Mouse (Mus musculus): Measurements from ENCODE around the gene Plxna3. TPM values are rescaled to one million over a fixed set of nuclear protein-coding genes. Genes with fewer than 3 reads are reported as not detected.
"Not testable (repeated sequence)": the region's sequence is repeated elsewhere in the genome, so short reads cannot be mapped to it uniquely, and the experiment has no call there.

Gene Plxna3
- total RNA-seq (2021) = under 1 TPM; 0.46 to 0.64 TPM
- long read RNA-seq, experiment 1 = 0 reads
- long read RNA-seq, experiment 2 = 0 reads

- DNase-seq = peak; percentile 45 to 51
- intact Hi-C loops (cut with DNase I) = no loop called here
Observed at GRCm38 (mm10) chrX:74328725-74329161, at the start of gene Plxna3. Plxna3 (plus strand) TSS chrX:74329066.

- no peak for DNase-seq
Observed at GRCm38 (mm10) chrX:74281041-74281731, 47.7 kb upstream of the Plxna3 start.

GRCm38 (mm10) chrX:74281732-74282394, 47.0 kb upstream of the Plxna3 start, which contains the start of the genes Taz and Dnase1l1:
Taz (plus strand) TSS chrX:74281912.
Dnase1l1 (minus strand) TSS chrX:74282337.
- intact Hi-C loops (cut with DNase I) = loop anchor here (2.0 kb wide), 1 partner anchor 19 kb away; no protein-coding TSS in a partner anchor
- DNase-seq = peak; percentile 62 to 79

More at GRCm38 (mm10) chrX:74281041-74281731, 47.7 kb upstream of the Plxna3 start:
- intact Hi-C loops (cut with DNase I) = no loop called here

- peak; percentile 75 to 76 for DNase-seq
- intact Hi-C loops (cut with DNase I) = loop anchor here (2.0 kb wide), 1 partner anchor 18 kb away; no protein-coding TSS in a partner anchor
Observed at GRCm38 (mm10) chrX:74282395-74283091, 46.3 kb upstream of the Plxna3 start.

- DNase-seq = no peak
- intact Hi-C loops (cut with DNase I) = loop anchor here (2.0 kb wide), 1 partner anchor 18 kb away; no protein-coding TSS in a partner anchor
Observed at GRCm38 (mm10) chrX:74283092-74283437, 45.8 kb upstream of the Plxna3 start.

GRCm38 (mm10) chrX:74293431-74293830, 35.4 kb upstream of the Plxna3 start:
- no peak for DNase-seq
- intact Hi-C loops (cut with DNase I) = no loop called here

- intact Hi-C loops (cut with DNase I) = no loop called here
- DNase-seq = peak; percentile 90 to 91
Observed at GRCm38 (mm10) chrX:74296538-74297448, 32.1 kb upstream of the Plxna3 start, which contains the start of gene Atp6ap1. Atp6ap1 (plus strand) TSS chrX:74297097.

- no peak for DNase-seq
- intact Hi-C loops (cut with DNase I) = no loop called here
Observed at GRCm38 (mm10) chrX:74298348-74298747, 30.5 kb upstream of the Plxna3 start.

- DNase-seq = no peak
- intact Hi-C loops (cut with DNase I) = loop anchor here (2.0 to 5.0 kb wide), 2 partner anchors 17 to 47 kb away; partner anchors contain the start of genes Dnase1l1 and Emd
Observed at GRCm38 (mm10) chrX:74299721-74300120, 29.1 kb upstream of the Plxna3 start.

- peak; percentile 53 to 73 for DNase-seq
- intact Hi-C loops (cut with DNase I) = loop anchor here (5.0 kb wide), 2 partner anchors 53 to 67 kb away; partner anchors contain the start of genes Emd, Slc10a3 and Ubl4a
Observed at GRCm38 (mm10) chrX:74304867-74305700, 23.8 kb upstream of the Plxna3 start, which contains the start of gene Gdi1. Gdi1 (plus strand) TSS chrX:74304998.

GRCm38 (mm10) chrX:74312540-74313464, 16.1 kb upstream of the Plxna3 start, which contains the start of gene Fam50a:
Fam50a (plus strand) TSS chrX:74313033.
- peak; percentile 76 to 87 for DNase-seq

GRCm38 (mm10) chrX:74329215-74329671, 377 bp downstream of the Plxna3 start:
- intact Hi-C loops (cut with DNase I) = no loop called here
- no peak for DNase-seq

More at GRCm38 (mm10) chrX:74312540-74313464, 16.1 kb upstream of the Plxna3 start, which contains the start of gene Fam50a:
- intact Hi-C loops (cut with DNase I) = no loop called here

- no peak for DNase-seq
- intact Hi-C loops (cut with DNase I) = no loop called here
Observed at GRCm38 (mm10) chrX:74330166-74330930, 1.5 kb downstream of the Plxna3 start.

GRCm38 (mm10) chrX:74352645-74353466, 24.0 kb downstream of the Plxna3 start:
- no peak for DNase-seq
- intact Hi-C loops (cut with DNase I) = no loop called here

GRCm38 (mm10) chrX:74353467-74353770, 24.6 kb downstream of the Plxna3 start, which contains the start of gene Lage3:
Lage3 (minus strand) TSS chrX:74353618.
- intact Hi-C loops (cut with DNase I) = no loop called here
- peak; percentile 62 to 75 for DNase-seq

- DNase-seq; intact Hi-C loops (cut with DNase I): not testable (repeated sequence)
Observed at GRCm38 (mm10) chrX:74357069-74357468, 28.2 kb downstream of the Plxna3 start.

All from gastrocnemius, postnatal 36 days (tissue).